ENCODE assay signal across 15 mouse cellular contexts in genomic region chr10:40420703-40421102, GRCm38 (mm10).
A peak's percentile ranks its signal among the peaks of the same experiment; 100 is the strongest.
DNase-seq lines count a peak whose midpoint lies in the region; ATAC-seq and TF ChIP-seq lines count a peak whose summit lies in the region.
"Had no signal": no experiment of that assay in that cellular context is flagged by ENCODE, and none has a peak within 500 bp of the region (broad histone marks: within the 10 kb centered on the region; RNA-seq: fewer than 3 reads in every experiment).

No protein-coding gene starts in this region.

- peaks cover 49% of the 10 kb centered on the region for H3K4me1 ChIP-seq in thymus, adult 2 months (replicated peaks; ENCODE audit: control insufficient read depth, insufficient read depth, low read length)

- WGBS in thymus, adult 2 months: 52% methylated on average over 2 of the region's 2 CpGs

- no peak for TF ChIP-seq POLR2A in thymus, adult 2 months (IDR thresholded peaks at IDR 0.05; ENCODE audit: control insufficient read depth, extremely low read depth, insufficient read depth, low read length, poor library complexity)

- 0 out of 2 replicates have a peak, but pooled peaks have one; percentile 33 for TF ChIP-seq CTCF in thymus, adult 2 months (IDR thresholded peaks at IDR 0.05; ENCODE audit: borderline replicate concordance, control insufficient read depth, extremely low read depth, insufficient read depth, low read length, poor library complexity)

- H3K4me3 ChIP-seq in thymus, adult 2 months (ENCODE audit: control insufficient read depth, insufficient read depth, low read length): no peak overlapping the region
- H3K4me3 ChIP-seq: heart, embryonic 10.5 days; intestine, embryonic 15.5 days; limb, embryonic 15.5 days; midbrain, embryonic 15.5 days had no signal

- H3K27ac ChIP-seq in thymus, adult 2 months (ENCODE audit: control insufficient read depth, insufficient read depth, low read length): peak overlapping the region; percentile 76
- H3K27ac ChIP-seq: heart, embryonic 10.5 days; intestine, embryonic 15.5 days; limb, embryonic 15.5 days; midbrain, embryonic 15.5 days had no signal

- no peaks in the 10 kb centered on the region for H3K36me3 ChIP-seq in thymus, adult 2 months (ENCODE audit: control insufficient read depth, insufficient read depth, low read length)
- H3K36me3 ChIP-seq: heart, embryonic 10.5 days; intestine, embryonic 15.5 days; limb, embryonic 15.5 days; midbrain, embryonic 15.5 days had no signal

- no peaks in the 10 kb centered on the region for H3K27me3 ChIP-seq in thymus, adult 2 months (ENCODE audit: control insufficient read depth, insufficient read depth, low read length)
- H3K27me3 ChIP-seq: intestine, embryonic 15.5 days; limb, embryonic 15.5 days; midbrain, embryonic 15.5 days had no signal

- 0 out of 2 replicates have a peak, but pooled peaks have one; percentile 20 for ATAC-seq in common myeloid progenitor, adult 5-6 weeks (replicated peaks; ENCODE audit: low read depth, poor library complexity, severe bottlenecking)
- ATAC-seq: intestine, embryonic 15.5 days; midbrain, embryonic 15.5 days had no signal

- DNase-seq in cerebellum, adult 11-12 months: peak; percentile 39
- DNase-seq in cerebellum, adult 9-10 months: no peak
- peak; percentile 8 for DNase-seq in kidney, postnatal 14 days
- no peak for DNase-seq in kidney, postnatal 10 days
- DNase-seq in thymus, adult 2 months: no peak
- DNase-seq in T-cell, adult 2 months (ENCODE audit: low spot score): no peak
- no peak for DNase-seq in urinary bladder, adult 18-20 months (ENCODE audit: low spot score in 2 of 2)
- DNase-seq: adrenal gland, adult 8-10 months; layer of hippocampus, postnatal 36 days; lung, embryonic 14.5 days had no signal

Comparison
In these comparisons a context has a peak if more than half of its experiments do, and no peak if none do; other contexts are left out.
1. DNase-seq: peak in cerebellum, adult 11-12 months (single experiment) and kidney, postnatal 14 days (single experiment); none in cerebellum, adult 9-10 months (single experiment), kidney, postnatal 10 days (single experiment), thymus, adult 2 months (single experiment), T-cell, adult 2 months (single experiment) and urinary bladder, adult 18-20 months (0 of 2).